Mouse (Mus musculus) gastrocnemius, postnatal 25 days (tissue): ENCODE results near the gene Magea1. TPM values are rescaled to one million over a fixed set of nuclear protein-coding genes. Genes with fewer than 3 reads are reported as not detected.
"Not testable (repeated sequence)": the region's sequence is repeated elsewhere in the genome, so short reads cannot be mapped to it uniquely, and the experiment has no call there.

Experiments
- DNase-seq: peaks from one replicate; pipeline ENCODE4 v3.0.0; 2022
- long read RNA-seq, 2 experiments: library from polyadenylated mRNA; stranded (forward); transcript quantifications; one replicate each; pipeline ENCODE4 v2.0.0; 2021
- total RNA-seq, 2 experiments: library from RNA; stranded (reverse); gene quantifications; 1 replicate in 1 of 2; 2 replicates in 1 of 2; pipeline ENCODE4 v1.2.3; 2021

Magea1 gene
- total RNA-seq, result not detected
- long read RNA-seq, experiment 1, result 0 reads
- long read RNA-seq, experiment 2, result 0 reads

DNA sequence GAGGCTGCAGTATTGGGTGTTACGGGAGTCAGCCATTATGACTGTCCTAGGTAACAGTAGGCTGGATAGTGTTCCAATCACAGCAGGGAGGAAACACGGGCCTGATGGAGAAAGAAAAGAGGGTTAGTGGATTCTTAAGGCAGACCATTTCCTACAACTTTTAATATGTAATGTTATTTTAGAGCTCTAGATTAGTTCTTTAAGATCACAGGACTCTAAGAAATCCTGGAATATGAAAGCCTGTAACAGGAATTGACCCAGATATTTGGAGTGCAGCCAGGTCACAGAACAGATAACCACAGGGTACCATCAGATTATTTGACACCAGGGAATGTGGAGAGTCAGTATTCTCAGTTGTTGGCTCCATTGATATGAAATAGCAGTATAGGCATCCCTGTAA, at the start of gene Magea1:
TSS of gene Magea1 (minus strand) at position 101 of the 400 bp plus-strand sequence.
- DNase-seq, result not testable (repeated sequence)

DNA sequence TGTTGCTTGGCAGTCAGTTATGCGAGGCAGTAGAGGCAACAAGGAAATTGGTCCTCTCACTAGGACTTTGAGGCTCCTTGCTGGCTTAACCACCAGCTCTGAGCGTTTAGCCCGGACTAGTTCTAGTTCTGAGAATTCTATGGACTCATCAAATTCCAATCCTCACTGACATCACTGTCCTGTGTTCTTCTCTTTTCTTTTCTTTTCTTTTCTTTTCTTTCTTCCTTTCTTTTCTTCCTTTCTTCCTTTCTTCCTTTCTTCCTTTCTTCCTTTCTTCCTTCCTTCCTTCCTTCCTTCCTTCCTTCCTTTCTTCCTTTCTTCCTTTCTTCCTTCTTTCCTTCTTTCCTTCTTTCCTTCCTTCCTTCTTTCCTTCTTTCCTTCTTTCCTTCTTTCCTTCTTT, 38.7 kb upstream of the Magea1 start, which contains the start of gene Cldn34b2:
TSS of gene Cldn34b2 (minus strand) at position 101 of the 400 bp plus-strand sequence.
- DNase-seq, result not testable (repeated sequence)

DNA sequence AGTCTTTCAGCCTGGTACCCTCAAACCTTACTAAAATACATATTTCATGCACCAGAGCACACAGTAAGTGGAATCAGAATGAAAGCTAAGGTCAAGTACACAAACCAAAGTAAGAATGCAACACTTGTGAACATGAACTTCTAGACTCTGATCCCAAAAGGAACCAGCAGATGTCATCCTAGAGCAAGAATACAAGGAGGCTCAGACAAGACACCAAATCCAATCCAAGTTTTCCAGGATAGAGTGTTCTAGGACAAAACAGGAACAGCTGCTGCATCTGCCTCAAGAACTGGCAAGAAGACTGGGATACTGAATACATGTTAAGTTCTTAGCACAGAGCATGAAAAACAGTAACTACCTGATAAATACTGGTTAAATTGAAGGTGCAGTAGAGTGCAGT, 8.4 kb upstream of the Magea1 start:
- DNase-seq, result no peak

DNA sequence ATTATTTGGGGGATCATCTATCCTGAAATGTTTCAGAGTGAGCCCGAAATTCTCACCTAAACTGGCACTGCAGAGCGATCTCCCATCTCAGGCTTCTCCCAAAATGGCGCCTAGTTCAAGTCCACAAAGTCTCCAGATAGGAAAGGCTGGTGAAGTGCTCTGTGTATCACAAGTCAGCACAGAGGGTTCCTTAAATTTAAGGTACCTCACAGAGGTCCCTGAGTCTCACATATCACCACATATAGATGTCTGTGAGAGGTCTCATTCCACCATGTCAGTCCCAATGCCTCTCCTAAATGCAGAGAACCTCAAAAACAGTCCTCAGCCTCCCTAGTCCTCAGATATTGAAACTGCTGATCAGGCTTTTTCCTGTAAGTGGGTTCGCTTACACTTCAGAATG, 4.0 kb upstream of the Magea1 start, which contains the start of gene Magea2:
TSS of gene Magea2 (minus strand) at position 101 of the 400 bp plus-strand sequence.
- not testable (repeated sequence) for DNase-seq

DNA sequence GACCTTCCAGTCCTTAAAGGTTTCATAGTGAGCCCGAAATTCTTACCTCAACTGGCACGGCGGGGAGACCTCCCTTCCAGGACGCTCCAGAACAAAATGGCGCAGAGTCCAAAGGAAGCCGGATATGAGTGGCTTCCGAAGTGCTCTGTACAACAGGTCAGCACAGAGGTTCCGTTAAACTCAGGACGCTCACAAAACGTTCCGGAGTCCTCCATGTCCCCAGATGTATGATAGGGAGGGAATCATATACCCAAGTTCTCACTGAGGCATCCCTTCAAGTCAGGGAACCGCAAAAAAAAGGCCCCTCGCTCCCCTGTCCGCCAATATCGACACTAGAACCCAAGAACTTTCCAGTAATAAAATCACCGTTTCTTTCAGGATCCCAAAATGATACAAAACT, 26.5 kb downstream of the Magea1 start, which contains the start of gene Magea5:
TSS of gene Magea5 (minus strand) at position 101 of the 400 bp plus-strand sequence.
- DNase-seq, result not testable (repeated sequence)

Other genes starting within 250 kb of the Magea1 start
- gene Cldn34b1, start 199.5 kb downstream of the Magea1 start, total RNA-seq, result not detected
- gene Magea6, start 153.8 kb downstream of the Magea1 start, total RNA-seq, result not detected
- gene Magea3, start 140.3 kb downstream of the Magea1 start, total RNA-seq, result not detected
- not detected for gene Magea8, start 93.9 kb downstream of the Magea1 start, total RNA-seq
- gene Magea5, start 26.6 kb downstream of the Magea1 start, total RNA-seq, result not detected
- gene Magea2, start 3.9 kb upstream of the Magea1 start, total RNA-seq, result not detected
- gene Cldn34b2, start 38.6 kb upstream of the Magea1 start, total RNA-seq, result not detected
- gene Sat1, start 126.7 kb upstream of the Magea1 start, total RNA-seq, result 10 to 100 TPM; 24.1 to 29.2 TPM
- 10 to 100 TPM; 23.1 to 27.8 TPM for gene Acot9, start 172.7 kb upstream of the Magea1 start, total RNA-seq